Mouse (Mus musculus) spleen, adult 12 weeks (tissue): ENCODE measurements around the gene Ngrn.

ENCODE experiments used
- DNase-seq: peaks from one replicate; pipeline ENCODE4 v3.0.0; 2022; ENCODE audit warnings: low spot score

Gene Ngrn

DNA sequence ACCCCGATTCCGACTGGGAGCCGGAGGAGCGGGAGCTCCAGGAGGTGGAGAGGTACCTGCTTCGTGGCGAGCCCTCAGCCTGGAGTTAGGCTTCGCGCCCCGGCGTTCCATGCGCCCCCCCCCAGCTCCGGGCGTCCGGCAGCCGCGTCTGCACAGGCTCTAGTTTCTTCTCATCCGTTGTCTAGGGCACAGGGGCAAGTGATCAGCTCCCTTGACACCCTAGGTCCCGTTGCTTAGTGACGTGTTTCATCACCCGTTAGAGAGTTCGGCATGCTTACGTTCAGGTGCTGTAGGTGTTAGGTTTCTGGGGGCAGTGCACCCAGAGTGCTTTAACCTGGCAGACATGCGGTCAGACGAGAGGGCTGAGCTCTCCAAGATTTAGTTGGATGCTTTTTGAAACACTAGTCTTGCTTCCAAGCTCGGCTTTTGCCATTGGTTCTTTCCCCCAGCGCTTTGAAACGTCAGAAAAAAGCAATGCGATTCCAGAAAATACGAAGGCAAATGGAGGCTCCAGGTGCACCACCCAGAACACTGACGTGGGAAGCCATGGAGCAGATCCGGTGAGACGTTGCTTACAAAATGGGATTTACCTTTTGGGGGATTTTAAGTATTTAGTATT lies 466 bp downstream of the Ngrn start:
- no peak for DNase-seq

DNA sequence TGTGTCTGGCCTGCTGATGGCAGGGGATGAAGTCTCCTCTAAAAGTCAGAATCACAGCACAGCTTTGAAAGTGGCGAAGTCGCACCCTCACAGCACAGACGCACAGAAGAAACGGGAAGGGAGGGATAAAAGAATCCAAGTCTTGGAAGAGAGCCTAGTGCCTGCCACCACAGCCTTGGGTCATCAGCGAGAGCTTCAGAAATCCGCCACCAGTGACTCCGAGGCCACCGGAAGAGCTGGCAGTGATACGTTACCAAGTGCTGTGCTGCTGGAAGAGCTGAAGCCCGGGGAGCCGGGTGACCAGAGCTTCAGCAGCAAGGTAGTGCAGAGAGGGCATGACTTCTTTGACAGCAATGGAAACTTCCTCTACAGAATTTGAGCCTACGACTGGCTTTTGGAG lies 3.6 kb downstream of the Ngrn start:
- no peak for DNase-seq

DNA sequence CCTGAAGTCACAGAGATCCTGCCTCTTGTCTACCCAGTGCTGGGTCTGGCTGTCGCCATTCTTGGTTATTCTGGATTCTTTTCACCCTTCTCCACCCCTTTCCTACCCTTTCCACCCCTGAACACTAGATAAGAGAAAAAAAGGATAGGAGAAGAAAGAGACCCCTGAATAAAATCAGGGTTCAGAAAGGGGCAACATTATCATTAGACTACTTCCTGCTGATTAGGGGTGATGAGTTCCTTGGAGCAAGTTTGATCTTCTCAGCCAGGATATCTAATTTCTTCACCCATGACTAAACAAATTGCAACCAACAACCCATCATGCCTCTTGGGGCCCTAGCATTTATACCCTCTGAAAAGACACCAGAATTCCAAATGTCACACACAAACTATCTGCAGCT lies 6.7 kb downstream of the Ngrn start:
- no peak for DNase-seq

DNA sequence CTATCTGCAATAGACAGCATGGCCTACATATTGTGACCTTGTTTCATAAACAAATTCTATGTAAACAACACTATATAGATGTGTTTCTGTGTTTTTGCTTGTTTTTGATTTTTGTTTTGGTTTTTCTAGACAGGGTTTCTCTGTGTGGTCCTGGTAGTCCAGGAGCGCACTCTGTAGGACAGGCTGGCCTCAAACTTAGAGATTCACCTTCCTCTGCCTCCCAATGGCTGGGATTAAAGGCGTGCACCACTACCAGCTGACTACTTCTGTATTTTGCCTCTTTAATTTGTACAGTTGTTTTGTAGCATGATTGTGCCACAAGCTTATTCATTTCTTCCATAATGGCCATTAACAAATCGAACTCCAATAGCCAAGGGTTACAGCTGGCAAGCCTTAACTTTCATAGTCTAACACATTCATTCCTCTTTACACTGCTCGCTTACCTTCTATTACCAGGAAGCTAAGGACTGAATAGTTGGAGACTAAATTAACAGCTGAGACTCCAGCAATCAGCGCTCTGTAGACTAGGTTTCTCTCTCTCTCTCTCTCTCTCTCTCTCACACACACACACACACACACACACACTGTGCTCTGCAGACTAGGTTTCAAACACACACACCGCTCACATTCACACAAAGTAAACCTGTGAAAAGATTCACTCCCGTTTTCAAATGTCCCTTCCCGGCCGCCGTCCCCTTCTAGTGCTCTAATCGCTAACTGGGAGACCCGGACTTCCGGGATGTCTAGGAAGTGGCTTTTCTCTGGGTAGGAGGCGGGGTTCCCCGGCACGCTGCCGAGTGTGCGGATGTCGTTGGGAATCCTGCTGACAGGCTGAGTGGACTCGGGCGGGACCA lies 8.1 kb downstream of the Ngrn start, which contains the start of gene Vps33b:
TSS of gene Vps33b (plus strand) at position 753 of the 854 bp plus-strand sequence.
- DNase-seq = peak; percentile 84

DNA sequence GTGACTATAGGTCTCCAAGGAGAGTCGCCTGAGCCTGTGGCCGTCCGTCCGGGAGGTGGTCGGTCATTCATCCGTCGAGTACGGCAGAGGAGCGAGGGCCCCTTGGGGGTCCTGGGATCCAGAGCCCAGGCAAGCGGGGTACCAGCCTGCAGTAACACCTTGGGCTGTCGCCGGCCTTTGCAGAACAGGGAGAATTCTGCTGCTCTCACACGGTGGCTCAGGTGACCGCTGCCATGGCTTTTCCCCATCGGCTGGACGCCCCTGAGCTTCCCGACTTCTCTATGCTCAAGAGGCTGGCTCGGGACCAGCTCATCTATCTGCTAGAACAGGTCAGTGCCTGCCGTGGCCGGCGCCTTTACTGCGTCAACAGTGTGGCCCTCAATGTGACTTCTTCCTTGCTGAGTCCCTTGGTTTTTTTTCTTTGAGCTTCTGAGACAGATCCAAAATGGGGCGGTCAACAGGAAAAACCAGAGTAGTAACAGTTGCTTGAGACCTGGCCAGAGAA lies 8.8 kb downstream of the Ngrn start:
- DNase-seq = no peak

DNA sequence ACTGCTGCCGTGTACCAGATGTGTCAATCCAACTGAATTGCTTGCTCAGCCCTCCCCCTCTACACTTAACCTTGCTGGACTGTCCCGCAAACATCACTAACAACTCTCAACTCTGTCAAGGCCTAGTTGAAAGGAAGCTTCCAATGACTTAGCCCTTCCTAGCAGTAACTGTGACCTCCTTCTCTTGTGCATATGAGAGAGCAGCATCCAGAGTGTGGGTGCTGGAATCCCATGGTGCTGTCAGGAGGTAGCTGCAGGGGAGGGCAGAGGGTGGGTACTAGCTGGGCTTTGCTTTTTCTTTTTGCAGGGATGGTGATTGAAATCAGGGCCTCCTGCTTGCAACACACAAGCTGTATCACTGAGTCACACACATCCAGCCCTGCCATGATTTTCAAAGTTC lies 12.4 kb downstream of the Ngrn start:
- no peak for DNase-seq

DNA sequence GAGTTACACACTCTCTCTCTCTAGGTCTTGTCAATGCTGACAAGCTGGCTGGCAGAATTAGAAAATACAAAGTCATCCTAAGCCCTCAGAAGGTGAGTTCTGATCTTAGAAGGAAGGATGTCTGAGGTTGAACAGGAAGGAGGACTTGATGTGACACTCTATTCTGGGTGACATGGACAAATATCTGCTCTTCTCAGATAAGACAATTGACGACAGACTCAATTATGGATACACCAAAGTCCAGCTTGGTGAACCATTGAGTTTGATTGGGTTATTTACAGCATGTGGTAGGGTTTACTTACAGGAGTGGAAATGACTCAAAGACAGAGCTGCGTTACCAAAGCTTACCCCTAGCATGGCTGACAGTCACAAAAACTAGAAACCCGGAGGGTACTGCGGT lies 15.4 kb downstream of the Ngrn start:
- no peak for DNase-seq

DNA sequence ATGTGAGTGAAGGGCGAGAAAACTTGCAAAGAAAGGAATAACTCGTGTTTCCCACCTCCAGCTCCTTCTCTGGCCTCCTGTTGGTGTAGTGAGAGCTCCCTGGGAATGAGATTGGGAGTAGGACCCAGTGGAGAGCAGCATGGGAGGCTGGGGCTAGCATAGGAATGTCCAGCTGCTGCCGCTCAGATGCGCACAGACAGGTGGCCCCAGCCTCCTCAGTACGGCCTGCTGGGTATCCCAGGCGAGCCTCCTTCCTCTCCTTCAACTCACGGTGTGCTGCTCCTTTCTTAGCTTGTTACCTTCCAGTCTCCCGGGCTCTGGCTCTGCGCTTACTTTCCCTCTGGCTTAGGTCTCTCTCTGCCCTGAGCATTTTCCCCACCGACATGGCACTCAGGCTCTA lies 19.0 kb downstream of the Ngrn start:
- DNase-seq = no peak

DNA sequence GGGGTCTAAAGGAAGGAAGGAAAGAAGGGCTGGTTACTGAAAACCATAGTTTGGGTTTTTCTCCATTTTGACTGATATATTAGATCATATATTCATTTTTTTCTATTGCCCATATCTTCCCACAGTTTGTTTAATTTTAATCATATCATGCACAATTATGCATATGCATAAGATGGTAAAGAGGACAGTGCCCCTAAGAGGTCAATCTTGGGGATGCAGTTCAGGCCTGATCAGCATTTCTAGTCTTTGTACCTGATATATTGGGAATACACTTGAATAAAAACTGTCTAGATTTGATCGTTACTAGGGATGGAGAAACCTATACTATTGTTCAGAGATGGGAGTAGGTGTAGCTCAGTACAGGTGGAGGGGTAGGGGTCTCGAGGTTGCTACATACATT lies 20.0 kb downstream of the Ngrn start:
- DNase-seq = no peak

DNA sequence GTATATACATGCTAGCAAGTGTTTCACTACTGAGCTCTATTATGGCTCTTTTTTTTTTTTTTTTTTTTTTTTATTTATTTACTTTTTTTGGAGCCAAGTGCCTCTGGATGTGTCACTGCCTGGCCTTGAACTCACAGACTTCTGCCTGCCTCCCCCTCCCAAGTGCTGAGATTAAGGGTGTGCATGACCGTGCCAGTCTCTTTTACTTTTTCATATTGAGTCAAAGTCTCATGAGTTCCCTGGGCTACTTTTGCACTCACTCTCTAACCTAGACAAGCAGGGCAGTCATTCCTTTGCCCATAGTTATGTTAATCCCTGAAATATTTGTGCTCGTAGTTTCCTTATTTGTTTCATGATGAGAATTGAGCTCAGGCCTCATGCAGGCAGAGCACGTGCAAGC lies 20.6 kb downstream of the Ngrn start:
- no peak for DNase-seq

DNA sequence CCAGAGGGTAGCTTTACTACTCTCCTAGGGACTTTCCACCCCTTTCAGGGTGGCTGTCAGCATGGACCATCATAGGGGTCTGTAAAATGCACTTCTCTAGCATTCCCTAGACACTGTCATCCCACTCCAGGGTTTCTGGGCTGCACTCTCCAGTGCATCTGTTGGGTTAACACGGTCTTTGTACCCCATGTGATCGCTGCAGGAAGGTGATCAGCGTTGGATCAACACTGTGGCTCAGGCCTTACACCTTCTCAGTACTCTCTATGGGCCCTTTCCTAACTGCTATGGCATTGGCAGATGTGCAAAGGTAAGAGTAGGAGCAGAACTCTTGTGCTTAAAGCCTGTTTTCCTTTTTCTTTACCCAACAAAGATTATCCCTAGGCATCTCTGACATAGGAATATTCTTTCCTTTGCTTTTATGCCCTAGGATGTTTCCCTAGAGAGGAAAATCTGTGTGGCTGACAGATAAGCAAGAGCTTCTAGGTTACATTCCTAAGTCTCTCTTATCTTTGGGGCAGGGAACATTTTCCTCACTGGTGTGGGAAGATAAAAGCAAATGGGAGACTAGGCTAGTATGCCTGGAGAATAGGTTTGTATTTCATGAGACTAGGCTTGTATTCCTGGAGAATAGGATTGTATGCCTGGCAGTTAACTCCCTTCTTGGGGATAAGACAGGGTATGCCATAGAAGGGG lies 22.4 kb downstream of the Ngrn start:
- DNase-seq = no peak

DNA sequence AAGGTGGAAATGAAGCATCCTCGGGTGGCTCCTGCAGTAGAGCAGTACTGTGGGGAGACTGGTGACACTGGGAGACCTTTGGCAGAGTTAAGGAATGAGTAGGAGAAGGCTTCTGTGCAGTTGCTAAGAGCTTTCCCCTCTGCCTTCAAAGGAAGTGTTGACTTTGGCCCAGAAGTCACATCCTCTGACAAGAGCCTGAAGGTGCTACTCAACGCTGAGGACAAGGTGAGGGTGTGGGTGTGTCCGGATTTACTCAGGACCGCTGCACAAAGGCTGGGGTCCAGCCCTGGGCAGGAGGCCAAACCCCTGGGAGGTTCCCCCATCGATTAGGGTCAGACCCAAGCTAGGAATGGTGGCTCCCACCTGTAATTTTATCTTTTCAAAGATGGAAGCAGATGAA lies 23.4 kb downstream of the Ngrn start:
- DNase-seq = no peak

DNA sequence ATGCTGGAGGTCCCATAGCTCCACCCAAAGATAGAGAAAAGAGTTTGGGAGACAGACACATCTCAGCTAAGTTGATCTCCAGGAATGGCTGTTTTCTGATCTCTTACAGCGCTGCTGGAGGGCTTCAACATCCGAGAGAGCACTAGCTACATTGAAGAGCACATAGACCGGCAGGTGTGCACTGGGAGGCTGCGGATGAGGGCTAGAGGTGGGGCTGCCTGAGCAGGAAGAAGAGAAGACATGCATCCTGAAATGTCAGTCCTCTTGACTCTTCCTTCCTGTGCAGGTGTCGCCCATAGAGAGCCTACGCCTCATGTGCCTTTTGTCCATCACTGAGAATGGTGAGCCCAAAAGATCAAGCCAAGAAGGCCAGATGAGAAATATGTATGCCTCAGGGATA lies 24.7 kb downstream of the Ngrn start:
- DNase-seq = no peak

DNA sequence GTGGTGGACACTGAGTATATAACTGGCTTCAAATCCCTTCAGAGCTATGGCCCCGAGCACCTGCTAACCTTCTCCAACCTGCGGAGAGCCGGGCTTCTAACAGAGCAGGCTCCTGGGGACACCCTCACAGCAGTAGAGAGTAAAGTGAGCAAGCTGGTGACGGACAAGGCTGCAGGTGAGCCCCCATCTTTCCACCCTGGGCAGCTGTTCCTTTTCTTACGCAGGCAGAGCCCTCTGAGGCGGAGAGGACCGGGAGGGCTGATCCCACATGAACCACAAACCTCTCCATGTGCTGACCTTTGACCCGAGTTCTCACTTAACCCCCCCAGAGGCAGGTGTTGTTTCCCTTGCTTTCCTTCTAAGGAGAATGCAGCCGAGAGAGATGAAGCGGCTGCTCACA lies 26.7 kb downstream of the Ngrn start:
- DNase-seq = no peak

DNA sequence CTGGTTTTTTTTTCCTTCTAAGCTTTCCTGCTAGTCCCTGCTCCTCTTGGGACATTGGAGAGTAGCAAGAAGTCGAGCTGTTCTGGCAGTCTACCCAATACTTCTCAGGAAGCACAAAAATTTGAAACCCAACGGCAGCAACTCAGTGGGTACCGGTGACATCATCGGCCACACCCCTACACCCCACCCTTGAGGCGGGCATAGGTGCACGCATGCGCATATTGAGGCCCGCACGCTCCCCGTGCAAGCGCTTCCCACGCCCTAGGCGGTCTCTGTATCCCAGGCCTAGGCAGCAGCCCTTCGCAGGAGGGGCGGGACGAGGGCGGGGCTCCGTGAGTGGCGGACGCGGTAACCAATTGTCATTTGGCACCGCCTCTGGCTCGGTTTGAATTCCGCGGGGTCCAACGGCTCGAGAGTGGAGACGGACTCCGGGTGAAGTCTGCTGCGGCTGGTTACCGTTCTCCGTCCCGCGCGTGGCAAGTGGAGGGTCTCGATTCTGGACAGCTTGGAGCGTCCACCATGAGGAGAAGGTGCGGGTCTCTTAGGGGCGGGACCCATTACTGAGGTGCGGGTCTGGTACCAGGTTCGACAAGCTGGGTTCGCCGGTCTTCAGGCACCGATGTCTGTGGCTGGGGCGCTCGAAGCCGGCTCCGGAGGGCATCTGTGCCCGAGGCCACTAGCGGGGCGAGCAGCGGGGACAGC lies 33.2 kb downstream of the Ngrn start, which contains the start of gene Prc1:
TSS of gene Prc1 (plus strand) at position 389 of the 702 bp plus-strand sequence.
- peak; percentile 99 for DNase-seq

DNA sequence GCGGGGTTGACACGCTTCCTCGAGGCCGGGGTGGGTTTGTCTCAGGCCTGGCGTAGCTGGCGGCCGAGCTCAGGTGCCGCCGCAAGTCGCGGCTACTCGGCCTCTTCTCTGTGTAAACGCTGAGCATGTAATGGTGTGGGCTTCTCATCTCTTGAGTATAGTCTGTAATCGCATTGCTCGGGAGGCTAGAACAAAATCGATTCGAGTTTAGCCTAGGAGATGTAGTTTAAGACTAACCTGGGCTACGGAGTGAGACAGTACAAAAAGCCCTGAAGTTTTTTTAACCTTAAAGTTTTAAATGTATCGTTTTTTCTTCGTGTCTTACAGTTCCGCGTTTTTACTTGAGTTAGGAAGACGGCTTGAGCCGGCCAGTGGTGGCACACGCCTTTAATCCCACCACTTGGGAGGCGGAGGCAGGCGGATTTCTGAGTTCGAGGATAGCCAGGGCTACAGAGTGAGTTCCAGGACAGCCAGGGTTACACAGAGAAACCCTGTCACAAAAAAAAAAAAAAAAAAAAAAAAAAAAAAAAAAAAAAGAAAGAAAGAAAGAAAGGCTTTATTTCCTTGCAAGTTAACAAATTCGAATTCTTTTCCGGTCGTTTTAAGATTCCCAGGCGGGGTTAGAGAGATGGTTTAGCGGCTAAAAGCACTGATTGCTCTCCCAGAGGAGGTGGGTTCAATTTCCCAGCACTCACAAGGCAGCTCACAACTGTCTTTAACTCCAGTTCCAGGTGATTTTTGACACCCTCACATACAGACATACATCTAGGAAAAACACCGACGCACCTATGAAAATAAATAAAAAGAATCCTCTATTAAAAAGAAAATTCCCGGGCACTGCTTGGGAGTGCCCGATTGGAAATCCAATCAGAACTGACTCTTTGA lies 34.0 kb downstream of the Ngrn start:
- DNase-seq = no peak

DNA sequence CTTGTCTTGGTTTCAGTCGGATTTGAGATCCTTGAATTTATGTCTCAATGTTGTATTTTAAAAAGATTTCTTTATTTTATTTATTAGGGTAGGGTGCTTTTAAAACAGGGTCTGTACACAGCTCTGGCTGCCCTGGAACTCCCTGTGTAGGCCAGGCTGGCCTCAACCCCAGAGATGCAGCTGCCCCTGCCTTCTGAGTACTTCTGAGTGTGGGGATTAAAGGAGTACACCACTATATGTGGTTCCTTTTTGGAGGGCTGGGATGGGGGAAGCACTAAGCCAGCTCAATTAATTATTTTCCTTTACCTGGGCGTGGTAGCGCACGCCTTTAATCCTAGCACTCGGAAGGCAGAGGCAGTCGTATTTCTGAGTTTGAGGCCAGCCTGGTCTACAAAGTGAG lies 35.4 kb downstream of the Ngrn start:
- no peak for DNase-seq

DNA sequence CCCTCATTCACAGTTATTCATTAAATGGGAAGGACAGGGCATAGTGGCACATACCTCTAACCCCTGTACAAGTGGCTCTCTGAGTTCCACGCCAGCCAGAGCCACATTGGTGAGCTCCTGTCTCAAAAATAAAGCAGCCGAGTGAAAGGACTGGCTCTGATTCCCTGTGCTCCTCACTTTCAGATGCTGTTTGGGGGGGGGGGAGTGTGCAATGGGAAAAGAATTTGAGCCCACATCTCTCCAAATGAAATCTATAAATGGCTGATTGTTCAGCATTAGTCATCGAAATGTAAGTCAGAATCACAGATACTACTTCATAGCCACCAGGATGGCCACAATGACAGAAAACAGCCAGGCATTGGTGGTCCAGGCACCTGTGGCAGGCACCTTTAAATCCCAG lies 36.0 kb downstream of the Ngrn start:
- no peak for DNase-seq

DNA sequence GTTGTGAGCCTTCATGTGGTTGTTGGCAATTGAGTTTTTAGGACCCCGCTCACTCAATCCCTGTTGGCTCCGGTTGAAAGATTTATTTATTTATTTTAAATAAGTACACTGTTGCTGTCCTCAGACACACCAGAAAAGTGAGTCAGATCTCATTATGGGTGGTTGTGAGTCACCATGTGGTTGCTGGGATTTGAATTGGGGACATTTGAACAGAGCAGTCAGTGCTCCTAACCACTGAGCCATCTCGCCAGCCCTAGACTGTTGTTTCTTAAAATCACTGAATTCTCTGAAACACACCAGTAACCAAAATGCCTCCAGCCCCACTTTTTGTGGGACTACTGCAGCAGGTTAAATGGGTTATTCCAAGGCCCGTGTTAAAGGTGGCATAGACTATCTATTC lies 37.7 kb downstream of the Ngrn start:
- no peak for DNase-seq

DNA sequence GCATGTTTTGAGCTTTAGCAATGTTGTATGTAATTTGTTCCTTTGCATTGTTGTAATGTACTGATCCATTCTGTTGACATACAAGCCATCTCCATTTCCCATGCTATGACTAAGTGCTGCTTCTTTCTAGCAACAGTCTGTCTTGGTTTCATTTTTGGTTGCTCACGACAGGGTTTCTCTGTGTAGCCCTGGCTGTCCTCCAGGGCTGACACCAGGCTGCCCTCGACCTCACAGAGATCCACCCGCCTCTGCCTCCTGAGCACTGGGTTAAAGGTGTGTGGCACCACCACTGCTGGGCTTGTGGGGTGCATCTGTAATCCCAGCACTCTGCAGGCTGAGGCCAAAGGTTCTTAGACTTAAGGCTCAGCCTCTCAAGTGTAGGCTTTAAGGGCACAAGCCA lies 38.6 kb downstream of the Ngrn start:
- no peak for DNase-seq

DNA sequence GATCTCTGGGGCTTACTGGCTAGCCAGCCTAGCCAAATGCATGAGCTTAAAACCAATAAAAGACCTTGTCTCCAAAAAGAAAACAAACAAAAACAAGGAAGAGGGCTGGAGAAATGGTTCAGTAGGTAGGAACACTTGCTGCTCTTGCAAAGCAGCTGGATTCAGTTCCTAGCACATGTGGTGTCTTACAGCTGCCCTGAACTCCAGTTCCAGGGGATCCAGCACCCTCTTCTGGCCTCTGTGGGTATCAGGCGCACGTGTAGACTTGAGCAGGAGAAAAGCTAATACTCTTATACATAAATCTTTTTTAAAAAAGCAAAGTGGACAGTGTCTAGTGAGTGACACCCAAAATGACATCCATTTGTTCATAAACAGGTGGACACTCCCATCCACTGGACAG lies 40.5 kb downstream of the Ngrn start:
- no peak for DNase-seq
